Mouse (Mus musculus): ENCODE data around the gene Sema4g. TPM values are rescaled to one million over a fixed set of nuclear protein-coding genes. Genes with fewer than 3 reads are reported as not detected.

Gene Sema4g
- polyA plus RNA-seq, 1 experiment from 2014 or later = 4.9 TPM

DNA sequence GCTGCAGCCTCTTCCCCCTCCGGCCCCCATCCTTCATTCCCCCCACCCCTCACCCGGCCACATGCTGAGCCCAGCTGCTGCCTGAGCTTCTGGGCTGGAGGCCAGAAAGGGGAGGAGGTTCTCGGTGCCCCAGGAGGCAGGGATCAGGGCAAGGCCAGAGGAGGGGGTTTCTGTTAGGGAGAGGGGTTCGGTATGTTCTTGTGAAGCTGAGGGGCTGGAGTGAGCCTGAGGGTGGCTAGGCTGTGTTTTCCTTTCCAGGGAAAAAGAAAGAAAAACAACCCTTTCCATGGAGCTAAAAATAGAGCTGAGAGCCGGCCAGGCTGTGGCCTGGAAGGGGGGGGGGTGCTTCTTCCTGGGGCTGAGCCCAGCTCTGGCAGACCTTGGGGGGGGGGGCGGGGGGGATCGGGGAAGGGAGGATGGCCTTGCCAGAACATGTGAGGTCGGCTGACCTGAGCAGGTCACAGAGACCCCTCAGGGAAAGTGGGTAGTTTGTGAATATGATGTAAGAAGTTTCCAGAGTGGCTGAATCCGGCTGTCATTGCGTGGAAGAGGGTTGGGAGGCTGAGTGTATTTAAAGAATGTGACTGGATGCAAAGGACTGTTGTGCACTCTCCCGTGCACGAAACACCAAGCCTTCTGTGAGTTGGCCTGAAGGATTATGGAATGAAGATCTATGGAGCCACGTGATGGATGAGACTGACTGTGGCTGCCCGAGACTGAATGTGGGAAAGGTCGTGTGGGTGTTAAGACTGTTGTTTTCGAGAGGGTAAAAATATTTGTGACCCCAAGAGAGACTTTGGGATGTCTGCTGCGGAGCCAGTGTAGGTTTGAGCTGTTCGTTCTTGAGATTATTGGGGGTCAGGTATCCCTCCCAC, 27.7 kb downstream of the Sema4g start:
- Histone ChIP-seq H3K27me3 (no peaks in the 10 kb centered on the region), H3K4me1 (peaks cover 76% of the 10 kb centered on the region), H3K9me3 (no peaks in the 10 kb centered on the region), H3K27ac (peak overlapping the region; percentile 99), H3K9ac (peak overlapping the region; percentile 45; the same call in 1 of the 2 replicates), H3K4me3 (peak overlapping the region; percentile 67), H3K4me2 (peak overlapping the region; percentile 90), H3K36me3 (peaks cover 13% of the 10 kb centered on the region)
- under 1% methylated on average over 18 of the region's 18 CpGs for WGBS
- ATAC-seq (ENCODE audit: insufficient number of reproducible peaks, low FRiP score, low TSS enrichment, low read depth) = peak; percentile 68

DNA sequence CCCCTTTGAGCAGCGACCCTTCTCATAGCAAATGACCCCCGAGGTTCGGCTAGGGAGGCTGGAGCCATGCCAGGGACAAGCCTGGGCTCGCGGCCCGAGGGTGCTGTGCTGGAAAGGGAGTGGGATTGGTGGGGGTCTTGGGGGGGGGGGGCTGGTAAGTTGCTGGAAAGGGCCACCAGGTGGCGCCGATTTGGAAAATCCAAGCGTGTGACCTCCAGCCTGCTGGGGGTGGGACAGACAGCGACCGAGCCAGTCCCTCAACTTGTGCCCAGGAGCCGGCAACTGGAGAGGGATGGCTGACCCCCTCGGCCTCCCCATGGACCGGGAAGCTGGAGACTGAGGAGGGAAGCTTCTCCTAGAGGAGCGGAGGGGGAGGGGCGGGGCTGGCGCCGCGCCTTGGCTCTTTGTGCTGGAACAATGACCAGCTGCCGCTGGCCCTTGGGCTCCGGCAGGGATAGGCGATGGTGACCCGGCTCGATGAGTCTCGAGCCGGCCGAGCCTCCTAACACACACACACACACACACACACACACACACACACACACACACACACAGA, 28.4 kb downstream of the Sema4g start:
- WGBS = under 1% methylated on average over 25 of the region's 27 CpGs
- ATAC-seq (ENCODE audit: insufficient number of reproducible peaks, low FRiP score, low TSS enrichment, low read depth) = peak; percentile 32

DNA sequence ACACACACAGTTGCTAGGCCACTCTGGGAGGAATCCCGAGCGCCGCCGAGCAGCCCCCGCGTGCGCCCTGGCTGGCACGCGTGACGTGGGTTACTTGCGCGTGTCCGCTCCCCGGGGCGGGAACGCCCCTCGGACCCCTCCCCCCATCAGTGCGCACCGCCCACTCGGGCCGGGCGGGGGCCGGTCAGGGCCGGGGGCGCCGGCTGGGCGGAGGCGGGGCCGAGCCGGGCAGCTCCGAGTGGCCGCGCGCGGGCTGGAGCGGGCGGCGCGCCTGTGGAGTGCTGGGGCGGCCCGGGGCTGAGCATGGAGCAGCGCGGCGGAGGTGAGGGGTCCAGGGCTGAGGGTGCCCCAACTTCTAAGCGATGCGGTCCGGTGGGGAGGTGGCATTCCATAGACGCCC, 29.0 kb downstream of the Sema4g start:
- peaks cover 71% of the 10 kb centered on the region for H3K4me1 ChIP-seq
- peaks cover 15% of the 10 kb centered on the region for H3K36me3 ChIP-seq
- H3K9me3 ChIP-seq = no peaks in the 10 kb centered on the region
- peak overlapping the region; percentile 70 for H3K9ac ChIP-seq
- H3K27me3 ChIP-seq = no peaks in the 10 kb centered on the region
- WGBS = under 1% methylated on average over 30 of the region's 48 CpGs
- peak overlapping the region; percentile 90 for H3K4me2 ChIP-seq
- peak overlapping the region; percentile 67 for H3K4me3 ChIP-seq
- H3K27ac ChIP-seq = peak overlapping the region; percentile 99
- peak; percentile 59 for ATAC-seq (ENCODE audit: insufficient number of reproducible peaks, low FRiP score, low TSS enrichment, low read depth)

More for the DNA sequence above, 28.4 kb downstream of the Sema4g start:
- Histone ChIP-seq H3K36me3 (peaks cover 12% of the 10 kb centered on the region), H3K27me3 (no peaks in the 10 kb centered on the region), H3K9me3 (no peaks in the 10 kb centered on the region), H3K27ac (peak overlapping the region; percentile 99), H3K4me2 (peak overlapping the region; percentile 90), H3K4me1 (peaks cover 78% of the 10 kb centered on the region), H3K4me3 (peak overlapping the region; percentile 67), H3K9ac (peak overlapping the region; percentile 70)

DNA sequence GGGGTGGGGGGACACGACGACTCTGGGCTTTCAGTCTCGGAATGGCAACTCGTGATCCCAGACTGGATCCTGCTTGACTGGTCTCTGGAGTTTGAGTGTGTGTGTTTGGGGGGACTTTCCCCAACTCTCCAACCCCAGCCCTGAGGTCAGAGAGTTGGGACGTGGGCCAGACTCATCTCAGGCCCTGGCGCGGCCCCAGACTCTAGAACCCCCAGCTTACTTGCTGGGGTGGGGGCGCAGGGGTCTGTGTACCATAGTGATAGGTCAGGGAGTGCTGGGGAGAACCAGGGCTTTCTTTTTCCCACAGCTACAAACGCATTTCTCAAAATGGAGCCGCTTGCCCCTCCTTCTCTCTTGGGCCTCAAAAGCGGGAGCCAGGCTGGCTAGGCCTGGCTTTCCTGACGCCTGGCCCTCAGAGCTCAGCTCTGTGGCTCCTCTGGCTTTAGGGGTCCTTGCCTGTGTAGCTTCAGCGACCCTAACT, 29.5 kb downstream of the Sema4g start:
- Histone ChIP-seq H3K9ac (peak overlapping the region; percentile 70), H3K27me3 (no peaks in the 10 kb centered on the region), H3K36me3 (peaks cover 17% of the 10 kb centered on the region), H3K27ac (peak overlapping the region; percentile 99), H3K4me1 (peaks cover 67% of the 10 kb centered on the region), H3K9me3 (no peaks in the 10 kb centered on the region), H3K4me2 (peak overlapping the region; percentile 90), H3K4me3 (peak overlapping the region; percentile 67)
- WGBS = 2% methylated on average over 13 of the region's 13 CpGs
- ATAC-seq (ENCODE audit: insufficient number of reproducible peaks, low FRiP score, low TSS enrichment, low read depth) = no peak

GRCm38 (mm10) chr19:45020348-45020747, 31.4 kb downstream of the Sema4g start:
- no peak for ATAC-seq (ENCODE audit: insufficient number of reproducible peaks, low FRiP score, low TSS enrichment, low read depth)
- Histone ChIP-seq H3K4me1 (peaks cover 47% of the 10 kb centered on the region), H3K4me3 (peak overlapping the region; percentile 12), H3K9me3 (no peaks in the 10 kb centered on the region), H3K4me2 (peak overlapping the region; percentile 29), H3K9ac (no peak overlapping the region), H3K27me3 (no peaks in the 10 kb centered on the region), H3K36me3 (peaks cover 34% of the 10 kb centered on the region), H3K27ac (peak overlapping the region; percentile 61)
- 47% methylated on average over 6 of the region's 6 CpGs for WGBS

GRCm38 (mm10) chr19:45021362-45021761, 32.5 kb downstream of the Sema4g start:
- WGBS = 92% methylated on average over 15 of the region's 15 CpGs
- Histone ChIP-seq H3K4me2 (peak overlapping the region; percentile 29; the same call in 1 of the 2 replicates), H3K27ac (no peak overlapping the region), H3K9me3 (no peaks in the 10 kb centered on the region), H3K9ac (no peak overlapping the region), H3K36me3 (peaks cover 44% of the 10 kb centered on the region), H3K27me3 (no peaks in the 10 kb centered on the region), H3K4me1 (peaks cover 38% of the 10 kb centered on the region), H3K4me3 (peak overlapping the region; percentile 12; the same call in 1 of the 2 replicates)
- ATAC-seq (ENCODE audit: insufficient number of reproducible peaks, low FRiP score, low TSS enrichment, low read depth) = no peak

DNA sequence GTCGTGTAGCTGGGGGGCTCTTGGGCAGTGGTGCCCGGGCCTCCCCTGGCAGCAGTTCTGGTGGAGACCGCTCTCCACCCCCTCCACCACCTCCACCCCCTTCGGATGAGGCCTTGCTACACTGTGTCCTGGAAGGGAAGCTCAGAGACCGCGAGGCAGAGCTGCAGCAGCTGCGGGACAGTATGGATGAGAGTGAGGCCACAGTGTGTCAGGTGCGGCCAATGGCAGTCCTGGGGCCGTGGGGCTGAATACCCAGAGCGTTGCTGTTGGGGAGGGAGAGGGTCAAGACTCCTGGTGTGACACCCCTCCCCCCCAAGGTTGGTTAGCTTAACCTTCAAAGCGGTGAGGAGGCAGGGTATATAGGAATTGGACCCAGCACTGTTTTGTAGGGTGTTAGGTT, 35.1 kb downstream of the Sema4g start:
- WGBS = 84% methylated on average over 11 of the region's 11 CpGs
- peaks cover 70% of the 10 kb centered on the region for H3K36me3 ChIP-seq
- peaks cover 31% of the 10 kb centered on the region for H3K4me1 ChIP-seq
- H3K27me3 ChIP-seq = no peaks in the 10 kb centered on the region
- H3K27ac ChIP-seq = no peak overlapping the region
- H3K4me3 ChIP-seq = no peak overlapping the region
- no peak overlapping the region for H3K4me2 ChIP-seq
- no peak overlapping the region for H3K9ac ChIP-seq
- H3K9me3 ChIP-seq = no peaks in the 10 kb centered on the region
- no peak for ATAC-seq (ENCODE audit: insufficient number of reproducible peaks, low FRiP score, low TSS enrichment, low read depth)

DNA sequence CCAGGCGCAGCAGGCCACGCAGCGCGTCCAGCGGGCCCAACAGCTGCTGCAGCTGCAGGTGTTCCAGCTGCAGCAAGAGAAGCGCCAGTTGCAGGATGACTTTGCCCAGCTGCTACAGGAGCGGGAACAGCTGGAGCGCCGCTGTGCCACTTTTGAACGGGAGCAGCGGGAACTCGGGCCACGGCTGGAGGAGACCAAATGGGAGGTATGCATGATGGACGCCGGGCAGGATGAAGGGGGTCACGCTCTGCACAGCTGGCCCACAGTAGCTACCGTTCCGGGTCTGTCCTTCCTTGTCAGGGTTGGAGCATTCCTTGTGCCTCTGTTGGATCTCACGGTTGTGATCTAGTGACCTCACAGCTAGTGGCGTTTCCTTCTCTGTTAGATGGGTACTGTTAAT, 35.9 kb downstream of the Sema4g start:
- no peaks in the 10 kb centered on the region for H3K27me3 ChIP-seq
- H3K9me3 ChIP-seq = no peaks in the 10 kb centered on the region
- H3K4me3 ChIP-seq = no peak overlapping the region
- no peak overlapping the region for H3K27ac ChIP-seq
- H3K4me2 ChIP-seq = no peak overlapping the region
- peaks cover 71% of the 10 kb centered on the region for H3K36me3 ChIP-seq
- ATAC-seq (ENCODE audit: insufficient number of reproducible peaks, low FRiP score, low TSS enrichment, low read depth) = no peak
- H3K4me1 ChIP-seq = peaks cover 24% of the 10 kb centered on the region
- 88% methylated on average over 20 of the region's 20 CpGs for WGBS
- no peak overlapping the region for H3K9ac ChIP-seq

GRCm38 (mm10) chr19:45025937-45026568, 37.2 kb downstream of the Sema4g start:
- H3K9ac ChIP-seq = no peak overlapping the region
- H3K27ac ChIP-seq = no peak overlapping the region
- 75% methylated on average over 37 of the region's 37 CpGs for WGBS
- ATAC-seq (ENCODE audit: insufficient number of reproducible peaks, low FRiP score, low TSS enrichment, low read depth) = no peak
- H3K4me3 ChIP-seq = no peak overlapping the region
- peaks cover 24% of the 10 kb centered on the region for H3K4me1 ChIP-seq
- H3K9me3 ChIP-seq = no peaks in the 10 kb centered on the region
- no peak overlapping the region for H3K4me2 ChIP-seq
- peaks cover 71% of the 10 kb centered on the region for H3K36me3 ChIP-seq
- H3K27me3 ChIP-seq = no peaks in the 10 kb centered on the region

GRCm38 (mm10) chr19:45026958-45027670, 38.2 kb downstream of the Sema4g start:
- H3K4me3 ChIP-seq = no peak overlapping the region
- H3K4me2 ChIP-seq = no peak overlapping the region
- peaks cover 62% of the 10 kb centered on the region for H3K36me3 ChIP-seq
- no peak overlapping the region for H3K9ac ChIP-seq
- no peaks in the 10 kb centered on the region for H3K9me3 ChIP-seq
- no peak for ATAC-seq (ENCODE audit: insufficient number of reproducible peaks, low FRiP score, low TSS enrichment, low read depth)
- H3K27ac ChIP-seq = no peak overlapping the region
- 70% methylated on average over 6 of the region's 6 CpGs for WGBS
- peaks cover 27% of the 10 kb centered on the region for H3K4me1 ChIP-seq
- no peaks in the 10 kb centered on the region for H3K27me3 ChIP-seq

GRCm38 (mm10) chr19:45027848-45028247, 38.9 kb downstream of the Sema4g start:
- H3K36me3 ChIP-seq = peaks cover 56% of the 10 kb centered on the region
- no peak overlapping the region for H3K9ac ChIP-seq

More at GRCm38 (mm10) chr19:45027848-45028247, 38.9 kb downstream of the Sema4g start:
- Histone ChIP-seq H3K27me3 (no peaks in the 10 kb centered on the region), H3K27ac (no peak overlapping the region), H3K9me3 (no peaks in the 10 kb centered on the region), H3K4me3 (no peak overlapping the region), H3K4me2 (no peak overlapping the region), H3K4me1 (peaks cover 34% of the 10 kb centered on the region)
- WGBS = 83% methylated on average over 6 of the region's 6 CpGs
- no peak for ATAC-seq (ENCODE audit: insufficient number of reproducible peaks, low FRiP score, low TSS enrichment, low read depth)

Data from limb, embryonic 15.5 days (tissue).